ENCODE assay signal across 9 mouse cellular contexts in genomic region chr16:95659461-95659860, GRCm38 (mm10). TPM values are rescaled to one million over a fixed set of nuclear protein-coding genes. Genes with fewer than 3 reads are reported as not detected.
DNase-seq lines count a peak whose midpoint lies in the region; ATAC-seq and TF ChIP-seq lines count a peak whose summit lies in the region.
"Had no signal": no experiment of that assay in that cellular context is flagged by ENCODE, and none has a peak within 500 bp of the region (broad histone marks: within the 10 kb centered on the region; RNA-seq: fewer than 3 reads in every experiment).

No protein-coding gene starts in this region.

- TF ChIP-seq CTCF in forebrain, postnatal 0 days (IDR thresholded peaks at IDR 0.05; ENCODE audit: low read depth): no peak

- H3K4me2 ChIP-seq in lung, embryonic 15.5 days: no peak overlapping the region
- H3K4me2 ChIP-seq in forebrain, postnatal 0 days (ENCODE audit: low read depth): no peak overlapping the region

- H3K4me3 ChIP-seq in lung, embryonic 15.5 days: no peak overlapping the region
- no peak overlapping the region for H3K4me3 ChIP-seq in forebrain, postnatal 0 days (ENCODE audit: low read depth, low read length)

- no peak for DNase-seq in frontal cortex, postnatal 25 days (ENCODE audit: low spot score in 2 of 2)
- peak; percentile 44 to 77 for DNase-seq in urinary bladder, adult 18-20 months (ENCODE audit: low spot score in 2 of 2)
- DNase-seq in urinary bladder, adult 2 months (ENCODE audit: low spot score): no peak
- DNase-seq in urinary bladder, postnatal 4 days (ENCODE audit: low spot score in 2 of 2): peak; percentile 58 to 65
- DNase-seq in heart, postnatal 14 days: no peak
- DNase-seq in forebrain, postnatal 0 days: no peak

- no peaks in the 10 kb centered on the region for H3K9me3 ChIP-seq in lung, embryonic 15.5 days
- H3K9me3 ChIP-seq in forebrain, postnatal 0 days (ENCODE audit: low read length): peaks cover 4% of the 10 kb centered on the region; the same call in 1 of the 2 replicates

- H3K4me1 ChIP-seq in lung, embryonic 15.5 days: no peaks in the 10 kb centered on the region
- H3K4me1 ChIP-seq in forebrain, postnatal 0 days (ENCODE audit: insufficient read depth): no peaks in the 10 kb centered on the region

- H3K9ac ChIP-seq in lung, embryonic 15.5 days: no peak overlapping the region
- H3K9ac ChIP-seq in forebrain, postnatal 0 days: no peak overlapping the region

- no peaks in the 10 kb centered on the region for H3K27me3 ChIP-seq in lung, embryonic 15.5 days
- H3K27me3 ChIP-seq in forebrain, postnatal 0 days (ENCODE audit: insufficient read depth, low read length): no peaks in the 10 kb centered on the region
- H3K27me3 ChIP-seq: Patski had no signal

- ATAC-seq in frontal cortex, adult (ENCODE audit: low TSS enrichment): peak; percentile 55; the same call in 1 of the 2 replicates
- ATAC-seq in lung, embryonic 15.5 days (ENCODE audit: borderline replicate concordance, extremely low read depth, low FRiP score, low TSS enrichment): peak; percentile 58
- no peak for ATAC-seq in forebrain, postnatal 0 days
- ATAC-seq: Patski had no signal

- WGBS in lung, embryonic 15.5 days: 58% methylated on average over 19 of the region's 19 CpGs
- 71% methylated on average over 19 of the region's 19 CpGs for WGBS in forebrain, postnatal 0 days

- peak overlapping the region; percentile 71 for H3K27ac ChIP-seq in lung, embryonic 15.5 days
- no peak overlapping the region for H3K27ac ChIP-seq in forebrain, postnatal 0 days (ENCODE audit: low read depth, low read length)

- intact Hi-C loops in heart, postnatal 14 days (cut with DNase I): loop anchor here (2.0 kb wide), 1 partner anchor 41 kb away; no protein-coding TSS in a partner anchor

- no peaks in the 10 kb centered on the region for H3K36me3 ChIP-seq in lung, embryonic 15.5 days
- H3K36me3 ChIP-seq in forebrain, postnatal 0 days (ENCODE audit: insufficient read depth): no peaks in the 10 kb centered on the region

RNA-seq across cellular contexts. Expression of gene Ets2, which starts 42.4 kb away (rescaled TPM):
- polyA plus RNA-seq in urinary bladder, adult 2 months (2012; rRNA removed): 42.6 and 46.0 TPM in 2 replicates
- polyA plus RNA-seq in lung, embryonic 15.5 days (2015; fragmentation: Nextera tagmentation; extraction: Ambion mirVana): 96.1 and 107 TPM in 2 replicates
- 100 to 1,000 TPM in 1 of 2 experiments, 10 to 100 TPM in 1; 100.0 to 103 TPM for total RNA-seq in heart, postnatal 14 days (2021)
- total RNA-seq in forebrain, postnatal 0 days (2014; rRNA removed): 21.3 and 27.4 TPM in 2 replicates
- 15.5 and 18.2 TPM in 2 replicates for polyA plus RNA-seq in forebrain, postnatal 0 days (2015; fragmentation: Nextera tagmentation; extraction: Ambion mirVana)

Comparison
In these comparisons a context has a peak if more than half of its experiments do, and no peak if none do; other contexts are left out.
1. DNase-seq: peak in urinary bladder, adult 18-20 months (2 of 2) and urinary bladder, postnatal 4 days (2 of 2); none in frontal cortex, postnatal 25 days (0 of 2), urinary bladder, adult 2 months (single experiment), heart, postnatal 14 days (0 of 2) and forebrain, postnatal 0 days (single experiment).